Mouse (Mus musculus) ES-Bruce4 (cell line): ENCODE measurements around the gene Gtse1. TPM values are rescaled to one million over a fixed set of nuclear protein-coding genes. Genes with fewer than 3 reads are reported as not detected.

Source experiments
- H3K27ac ChIP-seq: 2 replicates; pipeline ENCODE4 v1.5.1; 2012; ENCODE audit warnings: low read length, inconsistent platforms; ENCODE audit not compliant: insufficient read depth
- H3K27me3 ChIP-seq: 2 replicates; pipeline ENCODE4 v1.6.1; 2012; ENCODE audit warnings: mild to moderate bottlenecking, low read length, inconsistent platforms; ENCODE audit not compliant: control insufficient read depth, poor library complexity, insufficient read depth, severe bottlenecking
- H3K36me3 ChIP-seq: 2 replicates; pipeline ENCODE4 v1.6.1; 2012; ENCODE audit warnings: inconsistent platforms, mild to moderate bottlenecking, low read length, moderate library complexity; ENCODE audit not compliant: control insufficient read depth, poor library complexity, insufficient read depth, severe bottlenecking
- H3K4me1 ChIP-seq: one replicate; pipeline ENCODE4 v1.8.1; 2011; ENCODE audit warnings: low read length; ENCODE audit not compliant: control insufficient read depth, insufficient read depth
- H3K4me3 ChIP-seq: 2 replicates; pipeline ENCODE4 v1.5.1; 2011; ENCODE audit warnings: low read depth, mild to moderate bottlenecking, low read length
- H3K9ac ChIP-seq: 2 replicates; pipeline ENCODE4 v1.6.1; 2012; ENCODE audit warnings: low read depth, mild to moderate bottlenecking, inconsistent platforms; ENCODE audit not compliant: poor library complexity, severe bottlenecking
- H3K9me3 ChIP-seq: replicated peaks from 2 replicates; pipeline ENCODE4 v1.6.1; 2012; ENCODE audit warnings: mild to moderate bottlenecking, low read length, inconsistent platforms; ENCODE audit not compliant: control insufficient read depth, poor library complexity, insufficient read depth, severe bottlenecking
- CTCF ChIP-seq: IDR thresholded peaks from one replicate; pipeline ENCODE4 v1.8.1; 2011; ENCODE audit warnings: low read depth, low read length
- EP300 ChIP-seq: IDR thresholded peaks from 2 replicates; pipeline ENCODE4 v1.6.1; 2011; ENCODE audit warnings: low read depth, low read length; ENCODE audit not compliant: insufficient read depth
- POLR2A ChIP-seq: IDR thresholded peaks from one replicate; pipeline ENCODE4 v1.8.1; 2011; ENCODE audit warnings: low read length; ENCODE audit not compliant: insufficient read depth
- polyA plus RNA-seq: library from polyadenylated mRNA; stranded (reverse); fragments of >200 nt; gene quantifications from 2 replicates; pipeline ENCODE4 v1.2.4, GENCODE M21; 2011; ENCODE audit warnings: low read depth; ENCODE audit not compliant: missing spikeins, insufficient read depth, insufficient read length

Gene Gtse1
- polyA plus RNA-seq, 1 experiment, result 134 TPM

GRCm38 (mm10) chr15:85821203-85822010 is 38.1 kb upstream of the Gtse1 start, which contains the start of gene Pkdrej:
TSS of gene Pkdrej (minus strand) at chr15:85821734.
- TF ChIP-seq EP300 (no peak), CTCF (no peak), POLR2A (no peak)
- Histone ChIP-seq H3K4me1 (no peaks in the 10 kb centered on the region), H3K36me3 (no peaks in the 10 kb centered on the region), H3K27me3 (0 out of 2 replicates have a peak, but pooled peaks cover 3% of the 10 kb centered on the region), H3K27ac (no peak within 1 kb of the TSS), H3K9me3 (no peaks in the 10 kb centered on the region), H3K9ac (peak within 1 kb of the TSS; percentile 58), H3K4me3 (peak within 1 kb of the TSS; percentile 68)

DNA sequence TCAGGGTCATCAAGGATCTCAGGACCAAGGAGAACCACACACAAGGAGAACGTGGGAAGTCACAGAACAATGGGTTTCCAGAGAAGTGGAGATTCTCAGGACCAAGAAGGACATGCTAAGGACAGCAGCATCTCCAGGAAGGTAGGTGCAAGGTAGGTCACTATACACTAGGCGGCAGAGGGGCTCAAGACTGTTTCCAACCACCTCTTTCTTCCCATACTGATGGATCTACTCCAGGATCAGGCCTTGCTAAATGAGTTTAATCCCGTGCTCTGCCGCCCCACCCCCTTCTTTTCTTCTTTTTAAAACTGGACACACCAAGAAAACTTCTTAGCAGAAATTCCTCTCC is 37.6 kb upstream of the Gtse1 start:
- Histone ChIP-seq H3K36me3 (no peaks in the 10 kb centered on the region), H3K27me3 (0 out of 2 replicates have a peak, but pooled peaks cover 3% of the 10 kb centered on the region), H3K4me1 (no peaks in the 10 kb centered on the region), H3K27ac (no peak overlapping the region), H3K9ac (peak overlapping the region; percentile 58), H3K9me3 (no peaks in the 10 kb centered on the region), H3K4me3 (peak overlapping the region; percentile 68)
- TF ChIP-seq EP300 (no peak), CTCF (no peak), POLR2A (no peak)

- no peak overlapping the region for H3K4me3 ChIP-seq
- no peaks in the 10 kb centered on the region for H3K36me3 ChIP-seq
- no peaks in the 10 kb centered on the region for H3K27me3 ChIP-seq
- no peaks in the 10 kb centered on the region for H3K4me1 ChIP-seq
- no peaks in the 10 kb centered on the region for H3K9me3 ChIP-seq
- no peak overlapping the region for H3K27ac ChIP-seq
- TF ChIP-seq CTCF (no peak), EP300 (no peak), POLR2A (no peak)
- no peak overlapping the region for H3K9ac ChIP-seq
These were observed 32.9 kb upstream of the Gtse1 start for GRCm38 (mm10) chr15:85826676-85827075.

DNA sequence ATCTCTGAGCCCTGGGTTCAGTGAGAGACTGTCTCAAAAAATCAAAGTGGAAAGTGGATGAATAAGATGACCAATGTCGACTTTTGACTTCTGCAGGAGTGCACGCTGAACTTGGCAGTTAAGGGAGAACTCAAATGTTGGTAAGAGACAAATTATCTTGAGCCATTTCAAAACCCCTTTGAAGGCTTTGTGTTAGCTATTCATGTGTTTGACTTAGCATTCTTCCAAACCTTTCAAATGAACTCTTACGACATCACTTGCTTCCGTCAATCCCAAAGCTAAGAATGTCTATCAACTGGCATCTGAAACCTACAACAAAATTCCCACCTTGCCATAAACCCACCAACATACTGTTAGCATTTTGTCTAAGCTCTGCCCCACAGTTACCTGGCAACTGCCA is 31.5 kb upstream of the Gtse1 start:
- Histone ChIP-seq H3K4me1 (no peaks in the 10 kb centered on the region), H3K9me3 (no peaks in the 10 kb centered on the region), H3K4me3 (no peak overlapping the region), H3K36me3 (no peaks in the 10 kb centered on the region), H3K9ac (no peak overlapping the region), H3K27ac (no peak overlapping the region), H3K27me3 (no peaks in the 10 kb centered on the region)
- TF ChIP-seq EP300 (no peak), CTCF (no peak), POLR2A (no peak)

DNA sequence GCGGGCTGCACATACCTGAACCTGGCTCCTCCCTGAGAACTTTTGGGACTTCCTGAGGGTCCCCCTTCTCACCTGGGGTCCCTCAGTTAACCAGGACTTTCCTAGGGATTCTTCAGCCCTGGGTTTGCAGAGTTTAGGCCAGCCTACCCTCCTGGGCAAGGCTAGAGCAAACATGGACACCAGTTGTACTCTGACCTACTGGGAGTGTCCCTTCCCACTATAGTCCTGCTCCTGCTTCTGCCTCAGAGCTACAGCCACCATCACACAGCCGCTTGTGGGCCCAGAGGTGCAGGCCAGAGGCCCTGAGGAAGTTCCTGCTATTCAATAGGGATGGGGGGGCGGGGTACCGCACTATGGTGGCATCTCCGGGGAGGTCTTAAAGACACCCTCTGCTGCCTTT is 30.1 kb upstream of the Gtse1 start:
- Histone ChIP-seq H3K27ac (no peak overlapping the region), H3K4me1 (no peaks in the 10 kb centered on the region), H3K27me3 (no peaks in the 10 kb centered on the region), H3K9me3 (no peaks in the 10 kb centered on the region), H3K4me3 (no peak overlapping the region), H3K9ac (no peak overlapping the region), H3K36me3 (no peaks in the 10 kb centered on the region)
- TF ChIP-seq CTCF (no peak), POLR2A (no peak), EP300 (no peak)

DNA sequence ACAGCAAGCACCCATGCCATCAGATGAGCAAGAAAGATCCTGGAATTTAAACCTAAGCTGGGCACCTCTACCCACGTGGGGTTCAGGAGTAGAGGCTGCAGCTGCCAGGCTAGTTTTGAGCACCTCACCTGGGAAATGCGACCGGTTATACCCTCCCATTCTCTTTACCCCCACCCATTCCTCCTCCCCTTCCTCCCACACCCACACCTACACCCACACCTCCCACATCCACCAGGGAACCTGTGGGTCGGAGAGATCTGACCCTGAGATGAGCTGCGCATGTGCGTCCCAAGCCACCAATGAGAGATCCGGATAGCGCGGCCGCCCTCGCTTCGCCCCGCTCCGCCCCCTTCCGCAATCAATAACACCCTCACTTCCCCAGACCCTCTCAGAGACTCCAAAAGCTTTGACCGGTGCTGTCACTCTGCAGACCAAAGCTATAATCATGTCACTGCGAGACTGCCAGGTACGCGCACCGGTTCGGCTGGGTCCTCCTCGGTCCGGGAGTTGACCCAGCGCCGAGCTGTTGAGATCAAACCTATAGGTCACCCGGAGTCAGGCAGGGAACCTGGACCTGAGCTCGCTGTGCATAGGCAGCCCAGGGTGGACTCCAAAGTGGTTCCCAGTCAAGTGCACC is 27.5 kb upstream of the Gtse1 start, which contains the start of gene Ttc38:
Gene Ttc38 (plus strand): TSS at position 353 of the 637 bp plus-strand sequence.
- Histone ChIP-seq H3K36me3 (no peaks in the 10 kb centered on the region), H3K9ac (peak within 1 kb of the TSS; percentile 22), H3K4me1 (no peaks in the 10 kb centered on the region), H3K27me3 (no peaks in the 10 kb centered on the region), H3K9me3 (no peaks in the 10 kb centered on the region), H3K4me3 (peak within 1 kb of the TSS; percentile 78), H3K27ac (no peak within 1 kb of the TSS)
- TF ChIP-seq EP300 (no peak), POLR2A (peak; percentile 84), CTCF (no peak)
